Mouse (Mus musculus) granulocyte monocyte progenitor cell, adult 5-6 weeks (primary cell): ENCODE results near the gene Obscn. TPM values are rescaled to one million over a fixed set of nuclear protein-coding genes. Genes with fewer than 3 reads are reported as not detected.
A peak's percentile ranks its signal among the peaks of the same experiment; 100 is the strongest.

Source experiments
- ATAC-seq: replicated peaks from 2 replicates; pipeline ENCODE4 v1.8.0; 2016; ENCODE audit warnings: mild to moderate bottlenecking, moderate TSS enrichment, inconsistent platforms; ENCODE audit not compliant: poor library complexity, severe bottlenecking
- total RNA-seq, 2 experiments: library from RNA; stranded (forward) in 1 of 2; stranded (reverse) in 1 of 2; fragments of 200-712, 200-1000 nt in 1 of 2; fragments of >200 nt in 1 of 2; fragmentation: Nextera tagmentation in 1 of 2; gene quantifications; 2 replicates each; pipeline ENCODE4 v1.2.3; 2014 to 2017

The Obscn gene
- total RNA-seq, 2 experiments from 2014 or later: not detected

DNA sequence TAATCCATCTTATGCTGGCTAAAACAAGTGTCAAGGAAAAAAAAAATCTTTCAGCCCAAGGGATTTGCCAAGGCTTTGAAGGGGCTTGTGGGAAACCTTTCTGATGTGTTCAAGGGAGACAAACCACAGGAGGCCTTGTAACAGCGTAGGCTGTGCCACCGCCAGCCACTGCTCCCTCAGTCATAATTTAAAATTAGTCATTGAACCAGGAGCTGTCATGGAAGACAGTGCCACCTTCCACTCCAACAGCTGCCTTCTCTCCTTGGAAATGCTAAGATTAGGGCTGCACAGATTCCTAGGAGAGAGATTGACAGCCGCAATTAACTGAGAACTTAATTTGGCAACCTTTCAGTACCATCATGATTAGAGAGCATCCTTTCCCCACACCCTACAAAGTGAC, 13.1 kb upstream of the Obscn start:
- no peak for ATAC-seq

DNA sequence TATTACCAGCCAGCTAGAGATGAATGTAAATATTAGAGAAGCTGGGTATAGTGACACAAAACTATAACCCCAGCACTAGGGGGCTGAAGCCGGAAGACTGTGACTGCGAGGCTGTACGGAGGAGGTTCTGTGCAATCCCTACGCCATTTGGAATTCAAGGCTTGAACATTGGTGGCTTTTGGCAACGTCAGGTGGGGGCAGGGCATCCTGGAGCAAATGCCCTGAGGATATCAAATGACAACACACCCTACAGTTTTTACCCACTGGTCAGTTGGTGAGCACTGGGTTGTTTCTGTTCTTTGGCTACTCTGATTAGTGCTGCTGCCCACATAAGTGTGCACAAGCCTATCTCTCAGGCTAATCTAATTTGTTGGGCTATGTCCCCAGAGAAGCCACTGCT, 6.8 kb upstream of the Obscn start:
- ATAC-seq: no peak

DNA sequence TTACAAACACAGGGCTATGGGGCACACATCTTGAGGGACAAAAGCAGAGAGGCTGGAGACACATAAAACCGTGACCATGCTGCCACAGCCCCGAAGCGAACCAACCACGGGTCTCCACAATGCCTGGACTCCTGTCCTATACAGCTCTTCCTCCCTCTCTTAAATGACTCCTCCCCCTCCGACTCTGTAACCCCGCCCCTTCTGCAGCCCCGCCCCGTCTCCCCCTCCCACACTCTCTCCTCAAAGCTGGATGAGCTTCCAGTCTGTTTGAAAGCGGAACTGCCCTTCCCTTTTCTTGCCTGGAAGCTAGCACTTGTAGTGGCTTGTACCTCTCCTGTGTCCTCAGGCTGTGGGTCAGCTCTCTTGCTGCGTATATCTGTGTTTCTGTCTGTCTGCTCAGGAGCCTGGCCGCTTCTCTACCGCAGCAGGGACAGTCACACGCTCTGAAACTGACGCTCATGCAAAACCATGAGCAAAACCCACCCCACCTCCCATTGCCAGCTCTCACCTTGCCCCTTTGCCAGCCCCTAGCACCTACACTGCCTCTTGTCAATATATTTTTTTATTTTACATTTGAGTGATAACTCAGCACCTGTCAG, 5.7 kb upstream of the Obscn start:
- peak; percentile 86 for ATAC-seq

DNA sequence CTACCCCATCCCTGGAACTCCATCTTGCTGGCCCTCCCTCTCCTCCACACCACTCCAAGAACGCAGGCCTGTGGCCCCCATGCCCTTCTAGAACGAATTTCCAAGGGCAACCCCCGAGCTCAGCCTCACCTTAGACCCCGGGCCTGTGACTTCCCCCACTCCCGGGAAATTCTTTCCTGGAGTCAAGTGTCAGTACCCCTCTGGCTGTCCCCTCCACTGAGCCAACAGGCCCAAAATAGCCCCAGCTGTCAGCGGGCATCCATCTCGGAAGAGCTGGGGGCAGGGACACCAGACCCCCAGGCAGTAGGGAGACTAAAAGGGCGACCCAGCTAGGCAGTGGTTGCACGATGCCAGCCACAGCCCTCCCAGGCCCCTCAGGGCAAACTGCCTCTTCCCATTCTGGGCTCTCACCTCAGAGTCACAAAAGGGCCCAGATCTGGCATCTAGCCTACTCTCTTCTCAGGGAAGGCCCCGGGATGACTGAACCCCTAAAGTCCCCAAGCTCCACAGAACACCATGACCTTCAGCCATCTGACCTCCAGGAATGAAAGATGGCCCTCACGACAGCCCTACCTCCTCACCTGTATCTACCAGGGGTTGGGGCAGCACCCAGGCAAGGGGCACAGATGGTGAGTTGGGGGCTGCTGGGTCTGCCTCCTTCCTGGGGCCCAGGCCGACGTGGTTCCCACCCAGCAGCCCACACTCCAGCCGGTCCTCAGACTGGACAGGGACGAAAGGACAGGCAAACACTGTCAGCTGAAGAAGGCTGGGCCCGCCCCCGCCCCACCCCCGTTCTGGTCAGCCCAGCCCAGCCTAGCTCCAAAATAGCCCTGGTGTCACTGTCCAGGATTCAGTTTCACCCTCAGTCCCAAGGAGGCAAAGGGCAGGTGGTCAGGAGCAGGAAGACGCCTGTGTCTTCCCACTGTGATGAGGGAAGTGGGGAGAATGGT, 2.6 kb upstream of the Obscn start:
- ATAC-seq: no peak

DNA sequence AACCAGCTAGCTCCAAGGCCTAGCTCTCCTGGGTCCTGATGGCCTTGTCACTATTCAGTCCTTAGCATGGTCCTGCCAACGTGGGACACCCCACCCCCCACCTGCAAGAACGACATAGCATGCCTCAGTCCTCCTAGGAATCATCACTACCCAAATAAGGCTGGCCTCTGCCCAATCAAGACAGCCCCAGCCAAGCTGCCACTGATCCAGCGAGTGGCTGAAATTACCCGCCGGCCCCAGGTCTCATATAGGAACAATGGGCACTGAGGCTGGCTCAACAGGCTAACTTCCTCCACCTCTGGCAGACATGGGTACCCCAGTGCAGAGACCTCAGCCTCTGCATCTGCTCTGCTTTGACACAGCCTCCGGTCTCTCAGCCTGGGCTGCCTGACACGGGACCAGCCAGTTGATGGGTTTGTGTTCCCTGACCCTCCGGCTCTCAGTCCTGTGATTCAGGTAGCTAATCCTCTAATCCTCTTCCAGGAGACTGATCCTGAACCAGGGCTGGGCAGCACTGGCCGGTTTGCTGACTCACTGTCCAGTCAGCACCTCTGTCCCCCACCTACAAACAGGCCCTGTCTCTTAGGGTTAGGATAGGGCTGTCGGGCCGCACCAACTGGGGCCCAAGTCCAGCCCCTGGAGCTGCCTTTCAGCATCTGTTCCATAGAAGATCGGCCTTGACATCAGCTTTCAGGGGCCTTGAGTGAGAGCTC, 948 bp upstream of the Obscn start:
- no peak for ATAC-seq

DNA sequence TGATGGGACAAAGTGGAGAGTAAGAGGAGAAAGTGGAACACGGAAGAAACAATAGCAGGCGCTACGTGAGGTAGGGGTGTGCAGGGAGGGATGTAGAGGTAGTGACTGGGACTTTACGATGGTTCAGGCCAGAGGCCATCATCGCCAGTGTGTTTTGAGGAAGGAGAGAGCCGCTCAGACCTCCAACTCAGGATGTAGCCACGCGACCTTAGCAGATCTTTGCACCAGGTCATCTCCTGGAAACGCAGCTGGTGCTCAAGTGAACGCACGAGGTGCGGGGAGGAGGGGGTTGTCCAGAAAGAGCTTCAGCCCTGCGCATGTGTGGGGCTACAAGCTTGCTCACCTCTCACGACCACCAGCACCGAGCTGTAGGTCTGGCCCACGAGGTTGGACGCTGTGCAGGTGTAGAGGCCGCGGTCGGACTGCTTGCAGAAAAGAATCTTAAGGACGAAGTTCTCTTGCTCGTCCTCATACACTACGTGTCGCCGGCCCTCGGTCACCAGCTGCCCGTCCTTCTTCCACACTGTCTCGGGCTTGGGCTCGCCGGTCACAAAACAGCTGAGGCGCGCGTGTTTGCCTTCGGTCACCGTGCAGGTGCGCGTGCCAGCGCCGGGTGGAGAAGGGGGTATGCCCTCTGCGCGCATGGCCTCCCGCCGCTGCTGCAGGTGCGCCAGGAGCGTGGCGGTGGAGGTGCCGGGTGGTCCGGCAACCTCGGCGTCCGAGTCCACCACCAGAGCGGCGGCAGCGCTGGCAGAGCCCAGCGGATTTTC, 966 bp downstream of the Obscn start:
- ATAC-seq: no peak

DNA sequence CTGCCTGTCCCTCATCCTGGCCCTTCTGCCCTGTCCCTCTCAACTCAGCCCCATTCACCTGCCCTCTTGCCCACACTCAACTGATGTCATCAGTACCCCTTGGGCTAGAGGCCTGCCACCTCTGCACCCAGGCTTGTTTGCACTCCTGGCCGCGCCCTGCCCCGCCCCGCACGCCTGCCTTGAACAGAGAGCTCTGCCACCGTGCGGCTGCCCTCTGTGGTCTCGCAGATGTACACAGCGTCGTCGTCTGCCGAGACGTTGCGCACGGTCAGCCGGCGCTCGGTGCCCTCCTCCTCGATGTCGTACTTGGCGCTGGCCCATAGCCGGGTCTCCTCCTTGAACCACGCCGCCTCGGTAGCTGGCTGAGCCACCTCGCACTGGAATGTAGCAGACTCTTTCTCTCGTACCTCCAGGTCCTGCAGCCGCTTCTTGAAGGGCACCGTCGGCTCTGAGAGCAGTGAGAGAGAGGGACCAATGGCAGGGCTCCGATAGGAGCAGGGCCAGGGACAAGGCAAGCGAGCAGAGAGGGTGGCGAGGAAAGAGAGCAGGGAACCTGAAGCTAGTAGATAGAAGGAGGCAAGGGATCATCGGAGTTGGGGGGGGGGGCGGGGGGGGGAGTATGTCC, 1.7 kb downstream of the Obscn start:
- ATAC-seq: peak; percentile 45

DNA sequence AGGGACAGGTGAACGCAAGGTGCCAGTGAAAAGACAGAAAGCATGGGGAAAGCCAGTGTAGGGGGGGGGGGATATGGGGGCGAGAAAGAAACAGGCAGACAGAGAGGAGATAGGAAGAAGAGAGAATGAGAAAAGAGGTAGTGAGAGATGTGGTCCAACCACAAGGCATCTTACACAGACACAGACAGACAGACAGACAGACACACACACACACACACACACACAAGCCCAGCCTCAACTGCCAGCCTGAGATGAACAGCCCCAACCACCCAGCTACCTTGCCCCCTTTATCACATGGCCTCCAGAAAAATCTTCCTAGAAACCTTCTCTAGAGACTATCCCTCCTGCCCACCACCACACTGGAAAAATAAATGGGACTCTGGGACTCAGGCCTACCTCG, 4.1 kb downstream of the Obscn start:
- no peak for ATAC-seq

DNA sequence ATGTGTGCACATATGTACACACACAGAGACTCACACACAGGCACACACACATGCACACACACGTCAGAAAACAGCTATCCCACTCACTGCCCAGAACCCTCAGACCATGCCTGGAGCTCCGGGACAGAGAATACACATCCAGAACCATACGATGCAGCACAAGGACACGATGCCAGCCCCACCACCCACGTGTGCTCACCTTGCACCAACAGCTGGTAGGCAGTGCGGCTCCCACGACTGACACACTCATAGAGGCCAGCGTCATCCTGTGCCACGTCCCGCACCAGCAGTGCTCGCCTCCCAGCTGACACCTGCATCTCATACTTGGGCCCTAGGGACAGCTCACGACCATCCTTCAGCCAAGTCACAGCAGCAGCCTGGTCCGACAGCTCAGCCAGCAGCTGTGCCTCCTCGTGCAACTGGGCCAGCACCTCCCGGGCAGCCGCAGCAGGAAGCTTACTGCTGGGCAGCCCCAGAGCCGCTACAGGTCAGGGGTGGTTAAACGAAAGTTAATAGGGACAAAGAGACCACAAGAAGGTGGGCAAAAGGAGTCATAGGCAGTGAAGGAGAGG, 4.8 kb downstream of the Obscn start:
- no peak for ATAC-seq

DNA sequence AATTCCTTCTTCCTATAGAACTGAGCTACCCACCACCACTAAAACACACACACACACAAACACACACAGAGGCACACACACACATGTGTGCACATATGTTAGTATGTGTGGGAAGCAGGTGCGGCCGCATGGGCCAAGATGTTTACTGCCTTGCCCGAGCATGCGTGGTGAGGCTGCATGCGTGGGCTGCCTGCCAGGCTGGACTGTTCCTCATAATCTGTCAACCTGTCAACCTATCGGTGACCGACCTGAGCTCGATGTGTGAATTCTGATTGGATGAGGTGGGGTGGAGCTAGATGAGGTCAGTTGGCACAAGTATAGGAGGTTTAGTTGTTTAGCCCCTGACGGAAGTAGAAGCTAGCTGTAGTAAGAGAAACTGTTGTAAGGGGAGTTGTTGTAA, 5.4 kb downstream of the Obscn start:
- no peak for ATAC-seq

DNA sequence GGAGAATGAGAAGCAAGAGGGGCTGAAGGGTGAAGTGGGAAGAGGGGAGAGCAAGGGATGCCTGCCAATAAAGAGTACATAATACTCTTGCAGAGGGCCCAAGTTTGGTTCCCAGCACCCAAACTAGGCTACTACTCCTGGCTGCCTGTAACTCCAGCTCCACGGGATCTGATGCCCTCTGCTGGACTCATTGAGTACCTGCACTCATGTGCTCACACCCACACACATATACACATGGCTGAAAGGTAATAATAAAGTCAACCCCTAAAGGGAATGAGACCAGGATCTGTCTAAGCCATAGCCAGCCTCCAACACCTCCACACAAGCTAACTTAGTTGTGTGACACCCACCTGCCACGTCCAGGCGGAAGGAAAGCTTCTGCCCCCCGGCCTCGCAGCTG, 30.3 kb downstream of the Obscn start:
- no peak for ATAC-seq

DNA sequence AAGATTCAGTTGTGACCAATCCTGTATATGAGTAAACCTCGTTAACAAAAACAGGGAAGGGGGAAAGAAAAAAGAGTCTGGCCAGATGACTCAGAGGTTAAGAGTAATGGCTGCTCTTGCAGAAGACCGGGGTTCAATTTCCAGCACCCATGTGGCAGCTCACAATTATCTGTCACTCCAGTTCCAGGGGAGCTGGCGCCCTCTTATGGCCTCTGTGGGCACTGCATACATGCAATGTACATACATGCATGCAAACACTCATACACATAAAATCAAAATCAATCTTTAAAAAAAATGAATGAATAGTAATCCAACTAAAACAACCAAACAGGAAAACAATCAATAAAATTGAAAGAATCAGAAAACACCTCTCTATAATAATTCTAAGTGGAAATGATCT, 33.9 kb downstream of the Obscn start:
- ATAC-seq: no peak

DNA sequence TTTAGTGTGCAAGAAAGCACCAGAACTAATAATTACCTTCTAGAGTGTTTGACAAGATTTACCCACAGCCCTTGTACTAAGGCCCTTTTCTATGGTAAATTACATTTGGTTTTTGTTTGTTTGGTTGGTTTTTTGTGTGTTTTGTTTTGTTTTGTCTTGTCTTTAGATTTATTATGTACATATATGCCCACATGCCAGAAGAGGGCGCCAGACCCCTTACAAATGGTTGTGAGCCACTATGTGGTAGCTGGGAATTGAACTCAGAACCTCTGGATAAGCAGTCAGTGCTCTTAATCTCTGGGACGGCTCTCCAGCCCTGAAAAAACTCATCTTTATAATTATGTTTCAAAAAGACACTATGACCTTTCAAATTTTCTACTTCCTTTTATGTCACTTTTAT, 37.9 kb downstream of the Obscn start:
- no peak for ATAC-seq

DNA sequence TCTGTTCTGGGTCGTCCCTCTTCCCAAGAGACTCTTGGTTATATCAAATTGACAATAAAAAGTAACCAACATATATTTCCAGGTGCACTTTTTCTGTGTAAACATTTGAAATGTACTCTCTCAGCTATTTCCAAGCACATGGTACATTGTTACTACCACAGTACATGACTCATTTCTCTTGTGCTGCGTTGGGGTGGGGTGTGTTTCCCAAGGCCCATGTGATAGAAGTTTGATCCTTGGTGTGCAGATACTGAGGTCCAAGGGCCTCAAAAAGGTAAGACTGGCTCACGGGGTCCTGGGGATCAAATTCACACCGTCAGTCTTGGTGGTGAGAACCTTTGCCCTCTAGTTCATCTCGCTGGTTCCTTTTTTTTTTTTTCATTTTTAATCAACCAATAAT, 38.4 kb downstream of the Obscn start:
- no peak for ATAC-seq

DNA sequence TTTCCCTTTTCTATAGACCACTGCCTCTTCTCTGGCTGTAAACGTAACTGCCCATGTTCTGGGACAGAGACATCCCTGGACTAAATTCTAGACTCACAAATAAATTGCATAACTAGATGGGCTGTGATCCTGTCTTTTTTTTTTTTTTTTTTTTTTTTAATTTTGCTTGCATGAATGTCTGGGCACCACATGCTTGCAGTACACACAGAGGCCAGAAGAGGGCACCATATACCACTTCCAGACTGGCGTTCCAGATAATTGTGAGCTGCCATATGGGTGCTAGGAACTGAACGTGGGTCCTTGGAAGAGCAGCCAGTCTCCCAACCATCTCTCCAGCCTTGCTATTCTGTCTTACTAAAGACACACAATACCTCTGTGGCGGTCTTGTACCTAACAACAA, 42.0 kb downstream of the Obscn start:
- 0 out of 2 replicates have a peak, but pooled peaks have one; percentile 30 for ATAC-seq

DNA sequence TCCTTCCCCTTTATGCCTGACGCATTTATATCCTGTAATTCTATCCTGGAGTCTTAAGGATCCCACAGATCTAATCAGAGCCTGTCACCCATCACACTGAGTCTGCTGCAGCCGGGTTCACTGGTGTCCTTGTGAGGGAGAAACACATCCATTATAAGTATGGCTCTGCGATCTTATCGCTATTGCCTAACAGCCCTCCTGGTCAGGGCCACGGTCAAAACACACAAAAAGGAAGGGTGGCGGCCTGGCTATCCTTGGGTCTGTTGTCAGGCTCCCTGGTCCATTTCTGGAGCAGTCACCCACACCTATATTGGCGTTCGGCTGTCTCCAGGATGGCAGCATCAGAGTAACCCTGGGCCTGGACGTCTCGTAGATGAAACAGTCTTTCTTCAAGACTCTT, 48.6 kb downstream of the Obscn start:
- no peak for ATAC-seq

DNA sequence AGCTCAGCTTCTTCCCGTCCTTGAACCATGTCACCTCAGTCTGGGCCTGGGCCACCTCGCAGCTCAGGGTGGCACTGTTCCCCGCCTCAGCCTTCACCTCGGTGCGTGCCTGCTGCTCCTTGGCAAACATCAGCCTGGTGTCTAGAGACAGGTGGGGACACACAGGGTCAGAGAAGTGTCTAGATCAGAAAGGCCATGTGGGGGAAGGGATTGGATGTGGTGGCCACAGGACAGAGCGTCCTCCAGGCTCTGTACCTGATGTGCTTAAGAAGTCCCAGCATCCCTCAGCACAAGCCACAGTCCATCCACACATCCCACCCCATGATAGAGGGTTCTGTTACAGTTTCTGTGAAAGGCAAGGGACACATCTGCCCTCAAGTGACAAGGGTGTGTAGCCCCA, 51.0 kb downstream of the Obscn start:
- no peak for ATAC-seq

DNA sequence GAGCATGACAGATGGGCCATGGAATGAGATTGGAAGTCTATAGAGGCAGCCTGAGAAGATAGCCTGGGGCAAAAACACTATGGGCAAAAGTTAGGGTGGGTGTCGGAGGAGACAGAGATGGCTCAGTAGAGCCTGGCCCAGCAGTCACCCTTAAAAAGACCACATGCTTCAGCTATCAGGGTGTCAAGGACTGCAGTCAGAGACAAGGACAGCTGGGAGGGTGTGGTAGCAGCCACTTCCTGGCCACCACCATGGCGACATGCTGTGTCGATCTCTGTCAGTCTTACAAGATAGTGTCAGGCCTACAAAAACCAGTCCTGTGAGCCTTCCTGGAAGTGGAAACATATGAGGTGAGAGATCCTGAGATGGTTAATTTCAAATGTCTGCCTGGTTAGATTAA, 53.1 kb downstream of the Obscn start:
- no peak for ATAC-seq

DNA sequence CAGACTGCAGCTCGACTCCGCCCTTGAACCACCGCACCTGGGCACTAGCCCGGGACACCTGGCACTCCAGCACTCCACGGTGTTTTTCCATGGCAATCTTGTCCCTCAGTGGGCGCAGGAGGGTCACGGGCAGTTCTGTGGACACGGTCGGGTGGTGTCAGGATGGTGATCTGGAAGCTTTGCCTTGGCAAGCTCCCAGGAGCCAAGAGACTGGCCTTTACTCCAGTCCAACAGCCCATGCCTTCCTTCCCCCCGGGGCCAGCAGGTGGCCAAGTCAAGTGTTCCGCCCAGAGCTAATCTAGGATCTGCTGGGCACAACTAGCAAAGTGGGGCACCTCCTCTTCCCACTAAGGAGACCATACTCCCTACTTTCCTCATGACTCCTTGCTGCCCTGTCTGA, 57.9 kb downstream of the Obscn start:
- no peak for ATAC-seq

DNA sequence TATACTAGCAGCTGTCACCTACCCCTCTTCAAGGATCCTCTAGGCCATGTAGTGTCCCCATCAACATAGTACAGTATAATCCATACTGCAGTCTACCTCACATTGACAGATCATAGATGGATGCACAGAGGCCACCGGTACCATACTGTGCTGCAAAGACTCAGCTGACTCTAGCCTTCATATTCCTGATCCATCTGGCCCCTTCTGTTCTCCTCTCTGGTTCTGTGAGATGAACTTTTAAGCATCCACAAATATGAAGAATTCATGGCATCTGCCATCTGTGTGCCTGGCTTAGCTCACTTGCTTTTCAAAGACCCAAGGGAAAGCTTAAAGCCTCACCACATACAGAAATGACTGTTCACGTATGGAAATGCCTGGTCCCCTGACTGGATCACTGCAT, 65.9 kb downstream of the Obscn start:
- ATAC-seq: no peak
